Mouse (Mus musculus) limb, embryonic 11.5 days (tissue): Measurements from ENCODE around the gene Ccdc113. TPM values are rescaled to one million over a fixed set of nuclear protein-coding genes. Genes with fewer than 3 reads are reported as not detected.

Experiments
- ATAC-seq: fragments of 200-750 bp; cut with Nextera tagmentation; 2 replicates; pipeline ENCODE4 v1.8.0; 2017; ENCODE audit warnings: low read depth; ENCODE audit not compliant: insufficient number of reproducible peaks, low FRiP score, low TSS enrichment
- DNase-seq: peaks from one replicate; pipeline ENCODE4 v3.0.0-alpha.2; 2015; ENCODE audit warnings: low spot score
- H3K27ac ChIP-seq: fragments of 300-500 bp; sonication (generic); replicated peaks from 2 replicates; pipeline ENCODE4 v1.5.1; 2014; ENCODE audit warnings: low read depth, mild to moderate bottlenecking, low read length
- H3K27me3 ChIP-seq: fragments of 300-500 bp; sonication (generic); 2 replicates; pipeline ENCODE4 v1.6.1; 2014; ENCODE audit warnings: mild to moderate bottlenecking, low read length, mixed read lengths; ENCODE audit not compliant: control insufficient read depth, insufficient read depth
- H3K36me3 ChIP-seq: fragments of 300-500 bp; sonication (generic); 2 replicates; pipeline ENCODE4 v1.6.1; 2014; ENCODE audit warnings: mild to moderate bottlenecking, low read length, moderate library complexity, mixed read lengths; ENCODE audit not compliant: control insufficient read depth, insufficient read depth
- H3K4me1 ChIP-seq: fragments of 300-500 bp; sonication (generic); 2 replicates; pipeline ENCODE4 v1.6.1; 2014; ENCODE audit warnings: low read length, mixed read lengths; ENCODE audit not compliant: control insufficient read depth, insufficient read depth
- H3K4me2 ChIP-seq: fragments of 300-500 bp; sonication (generic); 2 replicates; pipeline ENCODE4 v1.6.1; 2014; ENCODE audit warnings: low read depth, mild to moderate bottlenecking, moderate library complexity; ENCODE audit not compliant: severe bottlenecking
- H3K4me3 ChIP-seq: fragments of 300-500 bp; sonication (generic); 2 replicates; pipeline ENCODE4 v1.5.1; 2014; ENCODE audit warnings: low read depth, low read length
- H3K9ac ChIP-seq: fragments of 300-500 bp; sonication (generic); 2 replicates; pipeline ENCODE4 v1.6.1; 2014; ENCODE audit warnings: mild to moderate bottlenecking, low read length
- H3K9me3 ChIP-seq: fragments of 300-500 bp; sonication (generic); 2 replicates; pipeline ENCODE4 v1.6.1; 2016; ENCODE audit warnings: low read length; ENCODE audit not compliant: control insufficient read depth
- WGBS: fragments of 180-500 bp; shearing (Covaris S2); extraction: QIAGEN DNeasy Blood & Tissue Kit; methylation state at CpG from one replicate; pipeline ENCODE4 v1.1.7; 2014; 5-methylcytosine and 5-hydroxymethylcytosine counted together
- polyA plus RNA-seq: library from polyadenylated mRNA; unstranded; fragments of >200 nt; fragmentation: Nextera tagmentation; extraction: Ambion mirVana; gene quantifications from 2 replicates; pipeline ENCODE4 v1.2.1, GENCODE M21; 2014

The Ccdc113 gene
- not detected in 2 replicates for polyA plus RNA-seq

GRCm38 (mm10) chr8:95533584-95534387, at the start of gene Ccdc113:
Ccdc113 (plus strand) TSS chr8:95534085.
- Histone ChIP-seq H3K36me3 (no peaks in the 10 kb centered on the region), H3K9me3 (no peaks in the 10 kb centered on the region), H3K4me3 (peak within 1 kb of the TSS; percentile 26), H3K9ac (no peak within 1 kb of the TSS), H3K4me1 (no peaks in the 10 kb centered on the region), H3K27me3 (no peaks in the 10 kb centered on the region), H3K4me2 (peak within 1 kb of the TSS; percentile 65), H3K27ac (no peak within 1 kb of the TSS)
- ATAC-seq (peak; percentile 68; the same call in 1 of the 2 replicates), DNase-seq (peak; percentile 73)
- 14% methylated on average over 33 of the region's 33 CpGs for WGBS

GRCm38 (mm10) chr8:95487800-95488697, 45.8 kb upstream of the Ccdc113 start:
- Histone ChIP-seq H3K4me1 (peaks cover 9% of the 10 kb centered on the region), H3K9me3 (no peaks in the 10 kb centered on the region), H3K9ac (peak overlapping the region; percentile 90), H3K27me3 (no peaks in the 10 kb centered on the region), H3K4me3 (peak overlapping the region; percentile 85), H3K36me3 (0 out of 2 replicates have a peak, but pooled peaks cover 3% of the 10 kb centered on the region), H3K4me2 (peak overlapping the region; percentile 92), H3K27ac (0 out of 2 replicates have a peak overlapping the region, but pooled peaks have one; percentile 8)
- WGBS, result under 1% methylated on average over 50 of the region's 95 CpGs
- ATAC-seq (0 out of 2 replicates have a peak, but pooled peaks have one; percentile 10), DNase-seq (no peak)

GRCm38 (mm10) chr8:95488698-95489332, 45.1 kb upstream of the Ccdc113 start:
- Histone ChIP-seq H3K9ac (peak overlapping the region; percentile 90), H3K27me3 (no peaks in the 10 kb centered on the region), H3K36me3 (0 out of 2 replicates have a peak, but pooled peaks cover under 1% of the 10 kb centered on the region), H3K4me2 (peak overlapping the region; percentile 49), H3K4me3 (peak overlapping the region; percentile 85), H3K9me3 (no peaks in the 10 kb centered on the region), H3K27ac (0 out of 2 replicates have a peak overlapping the region, but pooled peaks have one; percentile 8), H3K4me1 (peaks cover 9% of the 10 kb centered on the region)
- ATAC-seq, result peak; percentile 89
- peak; percentile 90 for DNase-seq
- WGBS, result under 1% methylated on average over 20 of the region's 42 CpGs

GRCm38 (mm10) chr8:95490006-95490405, 43.9 kb upstream of the Ccdc113 start, which contains the start of gene Csnk2a2:
Csnk2a2 (minus strand) TSS chr8:95490039.
- Histone ChIP-seq H3K9me3 (no peaks in the 10 kb centered on the region), H3K4me2 (peak within 1 kb of the TSS; percentile 49), H3K36me3 (no peaks in the 10 kb centered on the region), H3K4me3 (peak within 1 kb of the TSS; percentile 85), H3K27me3 (no peaks in the 10 kb centered on the region), H3K9ac (peak within 1 kb of the TSS; percentile 90), H3K27ac (no peak within 1 kb of the TSS), H3K4me1 (peaks cover 9% of the 10 kb centered on the region)
- 83% methylated on average over 5 of the region's 5 CpGs for WGBS
- ATAC-seq (no peak), DNase-seq (no peak)

- WGBS, result 67% methylated on average over 4 of the region's 4 CpGs
- DNase-seq (no peak), ATAC-seq (no peak)
- no peak overlapping the region for H3K4me3 ChIP-seq
- H3K36me3 ChIP-seq, result no peaks in the 10 kb centered on the region
- no peak overlapping the region for H3K4me2 ChIP-seq
- no peaks in the 10 kb centered on the region for H3K27me3 ChIP-seq
- no peaks in the 10 kb centered on the region for H3K9me3 ChIP-seq
- H3K4me1 ChIP-seq, result peaks cover 9% of the 10 kb centered on the region
- H3K9ac ChIP-seq, result no peak overlapping the region
- no peak overlapping the region for H3K27ac ChIP-seq
Observed at GRCm38 (mm10) chr8:95492057-95492456, 41.8 kb upstream of the Ccdc113 start.

GRCm38 (mm10) chr8:95495444-95495843, 38.4 kb upstream of the Ccdc113 start:
- no peak overlapping the region for H3K9ac ChIP-seq
- H3K4me2 ChIP-seq, result no peak overlapping the region
- ATAC-seq (no peak), DNase-seq (no peak)
- no peak overlapping the region for H3K27ac ChIP-seq
- H3K4me3 ChIP-seq, result no peak overlapping the region
- H3K27me3 ChIP-seq, result no peaks in the 10 kb centered on the region
- no peaks in the 10 kb centered on the region for H3K36me3 ChIP-seq
- H3K9me3 ChIP-seq, result no peaks in the 10 kb centered on the region
- no peaks in the 10 kb centered on the region for H3K4me1 ChIP-seq
- WGBS, result 85% methylated on average over 6 of the region's 6 CpGs

- 39% methylated on average over 3 of the region's 3 CpGs for WGBS
- Histone ChIP-seq H3K4me1 (no peaks in the 10 kb centered on the region), H3K9ac (no peak overlapping the region), H3K9me3 (no peaks in the 10 kb centered on the region), H3K4me3 (no peak overlapping the region), H3K27ac (no peak overlapping the region), H3K4me2 (no peak overlapping the region), H3K36me3 (no peaks in the 10 kb centered on the region), H3K27me3 (no peaks in the 10 kb centered on the region)
- ATAC-seq (no peak), DNase-seq (no peak)
Observed at GRCm38 (mm10) chr8:95496420-95496819, 37.5 kb upstream of the Ccdc113 start.

- Histone ChIP-seq H3K27ac (no peak overlapping the region), H3K36me3 (no peaks in the 10 kb centered on the region), H3K4me1 (no peaks in the 10 kb centered on the region), H3K9ac (no peak overlapping the region), H3K4me2 (no peak overlapping the region), H3K9me3 (no peaks in the 10 kb centered on the region), H3K4me3 (no peak overlapping the region), H3K27me3 (no peaks in the 10 kb centered on the region)
- DNase-seq (no peak), ATAC-seq (no peak)
- 89% methylated on average over 3 of the region's 3 CpGs for WGBS
Observed at GRCm38 (mm10) chr8:95497821-95498220, 36.1 kb upstream of the Ccdc113 start.
